Comparison of ENCODE assay signal across 16 mouse cellular contexts in genomic region chr4:152720528-152720927, GRCm38 (mm10).
"Had no signal": no experiment of that assay in that cellular context is flagged by ENCODE, and none has a peak within 500 bp of the region (broad histone marks: within the 10 kb centered on the region; RNA-seq: fewer than 3 reads in every experiment).

No protein-coding gene starts in this region.

- DNase-seq: liver, embryonic 13.5 days; lung, adult 2 months; lung, postnatal 14 days; lung, postnatal 36 days; right cerebral cortex, postnatal 14 days; thymus, adult 18-20 months; thymus, postnatal 14 days; thymus, postnatal 36 days had no signal

- H3K27ac ChIP-seq: liver, embryonic 13.5 days; liver, embryonic 15.5 days; lung, embryonic 15.5 days; macrophage; midbrain, embryonic 13.5 days; midbrain, embryonic 15.5 days; neural tube, embryonic 12.5 days had no signal

- ATAC-seq: lung, postnatal 0 days; midbrain, embryonic 13.5 days; midbrain, embryonic 15.5 days had no signal

- H3K4me3 ChIP-seq: liver, embryonic 13.5 days; liver, embryonic 15.5 days; lung, embryonic 15.5 days; midbrain, embryonic 13.5 days; midbrain, embryonic 15.5 days; neural tube, embryonic 12.5 days had no signal

- H3K27me3 ChIP-seq: liver, embryonic 13.5 days; liver, embryonic 15.5 days; lung, embryonic 15.5 days; midbrain, embryonic 15.5 days; neural tube, embryonic 12.5 days had no signal

- H3K36me3 ChIP-seq: liver, embryonic 13.5 days; liver, embryonic 15.5 days; lung, embryonic 15.5 days; midbrain, embryonic 13.5 days; midbrain, embryonic 15.5 days; neural tube, embryonic 12.5 days had no signal

- H3K4me2 ChIP-seq: liver, embryonic 13.5 days; liver, embryonic 15.5 days; lung, embryonic 15.5 days; midbrain, embryonic 11.5 days; midbrain, embryonic 13.5 days; midbrain, embryonic 15.5 days; neural tube, embryonic 12.5 days had no signal

- H3K4me1 ChIP-seq: liver, embryonic 13.5 days; liver, embryonic 15.5 days; lung, embryonic 15.5 days had no signal

- H3K9me3 ChIP-seq: liver, embryonic 15.5 days; lung, embryonic 15.5 days; midbrain, embryonic 13.5 days; midbrain, embryonic 15.5 days; neural tube, embryonic 12.5 days had no signal

- H3K9ac ChIP-seq: liver, embryonic 13.5 days; liver, embryonic 15.5 days; lung, embryonic 15.5 days; midbrain, embryonic 13.5 days; midbrain, embryonic 15.5 days; neural tube, embryonic 12.5 days had no signal
